Comparison of ENCODE assay signal across 9 mouse cellular contexts in genomic region chr3:34330970-34331888, GRCm38 (mm10).
DNase-seq lines count a peak whose midpoint lies in the region; ATAC-seq lines count a peak whose summit lies in the region.
"Had no signal": no experiment of that assay in that cellular context is flagged by ENCODE, and none has a peak within 500 bp of the region (broad histone marks: within the 10 kb centered on the region; RNA-seq: fewer than 3 reads in every experiment).

No protein-coding gene starts in this region.

- peak overlapping the region; percentile 41 for H3K4me2 ChIP-seq in kidney, embryonic 15.5 days
- peak overlapping the region; percentile 36 for H3K4me2 ChIP-seq in hindbrain, embryonic 16.5 days (ENCODE audit: low read length)
- H3K4me2 ChIP-seq in midbrain, embryonic 16.5 days (ENCODE audit: low read length), result peak overlapping the region; percentile 37
- H3K4me2 ChIP-seq in heart, embryonic 11.5 days, result no peak overlapping the region

- H3K9me3 ChIP-seq in kidney, embryonic 15.5 days (replicated peaks), result no peaks in the 10 kb centered on the region
- H3K9me3 ChIP-seq in hindbrain, embryonic 16.5 days (ENCODE audit: control insufficient read depth, low read length), result no peaks in the 10 kb centered on the region
- no peaks in the 10 kb centered on the region for H3K9me3 ChIP-seq in midbrain, embryonic 16.5 days (replicated peaks; ENCODE audit: control insufficient read depth, low read length, poor library complexity, severe bottlenecking)
- no peaks in the 10 kb centered on the region for H3K9me3 ChIP-seq in heart, embryonic 11.5 days (replicated peaks; ENCODE audit: control insufficient read depth, low read length)

- ATAC-seq in kidney, embryonic 15.5 days (replicated peaks; ENCODE audit: low FRiP score), result peak; percentile 86
- peak; percentile 87 for ATAC-seq in hindbrain, embryonic 16.5 days
- peak; percentile 73 for ATAC-seq in midbrain, embryonic 16.5 days
- no peak for ATAC-seq in heart, embryonic 11.5 days (replicated peaks; ENCODE audit: insufficient number of reproducible peaks, low FRiP score, low TSS enrichment)
- ATAC-seq: activated CD4-positive, CD25-positive, alpha-beta regulatory T cell, adult 4 months had no signal

- H3K27ac ChIP-seq in kidney, embryonic 15.5 days, result no peak overlapping the region
- H3K27ac ChIP-seq in hindbrain, embryonic 16.5 days (ENCODE audit: low read depth, low read length), result no peak overlapping the region
- H3K27ac ChIP-seq in midbrain, embryonic 16.5 days (ENCODE audit: low read length), result no peak overlapping the region; the same call in 1 of the 2 replicates
- H3K27ac ChIP-seq in heart, embryonic 11.5 days (ENCODE audit: low read depth, low read length), result no peak overlapping the region

- peaks cover 53% of the 10 kb centered on the region for H3K27me3 ChIP-seq in kidney, embryonic 15.5 days
- no peaks in the 10 kb centered on the region for H3K27me3 ChIP-seq in hindbrain, embryonic 16.5 days (replicated peaks; ENCODE audit: control insufficient read depth, insufficient read depth, low read length)
- H3K27me3 ChIP-seq in midbrain, embryonic 16.5 days (ENCODE audit: control insufficient read depth, insufficient read depth, low read depth, low read length), result peaks cover 2% of the 10 kb centered on the region; the same call in 1 of the 2 replicates
- no peaks in the 10 kb centered on the region for H3K27me3 ChIP-seq in heart, embryonic 11.5 days (ENCODE audit: control insufficient read depth, insufficient read depth, low read length)

- peaks cover 15% of the 10 kb centered on the region for H3K4me1 ChIP-seq in kidney, embryonic 15.5 days
- H3K4me1 ChIP-seq in hindbrain, embryonic 16.5 days (ENCODE audit: control insufficient read depth, insufficient read depth, low read depth, low read length), result peaks cover 10% of the 10 kb centered on the region
- peaks cover 16% of the 10 kb centered on the region for H3K4me1 ChIP-seq in midbrain, embryonic 16.5 days (ENCODE audit: control insufficient read depth, insufficient read depth, low read length)
- no peaks in the 10 kb centered on the region for H3K4me1 ChIP-seq in heart, embryonic 11.5 days (ENCODE audit: control insufficient read depth, insufficient read depth, low read length)

- no peak overlapping the region for H3K9ac ChIP-seq in kidney, embryonic 15.5 days
- H3K9ac ChIP-seq in hindbrain, embryonic 16.5 days (ENCODE audit: low read depth, low read length), result no peak overlapping the region
- no peak overlapping the region for H3K9ac ChIP-seq in midbrain, embryonic 16.5 days (ENCODE audit: low read depth, low read length)
- H3K9ac ChIP-seq in heart, embryonic 11.5 days (ENCODE audit: low read depth, low read length), result no peak overlapping the region

- H3K36me3 ChIP-seq in kidney, embryonic 15.5 days, result no peaks in the 10 kb centered on the region
- H3K36me3 ChIP-seq in hindbrain, embryonic 16.5 days (ENCODE audit: control insufficient read depth, insufficient read depth, low read length), result no peaks in the 10 kb centered on the region
- H3K36me3 ChIP-seq in midbrain, embryonic 16.5 days (ENCODE audit: control insufficient read depth, insufficient read depth, low read length), result no peaks in the 10 kb centered on the region
- no peaks in the 10 kb centered on the region for H3K36me3 ChIP-seq in heart, embryonic 11.5 days (ENCODE audit: control insufficient read depth, insufficient read depth, low read length)

- intact Hi-C loops in gastrocnemius, postnatal 14 days (cut with DNase I; ENCODE audit: low total_unique reads), result no loop called here

- no peak for DNase-seq in kidney, postnatal 36 days
- DNase-seq in cerebellum, adult 9-11 months, result peak; percentile 16
- DNase-seq in liver, result no peak
- DNase-seq in gastrocnemius, postnatal 14 days, result no peak

- H3K4me3 ChIP-seq in kidney, embryonic 15.5 days (replicated peaks), result no peak overlapping the region
- no peak overlapping the region for H3K4me3 ChIP-seq in hindbrain, embryonic 16.5 days (ENCODE audit: low read length)
- no peak overlapping the region for H3K4me3 ChIP-seq in midbrain, embryonic 16.5 days (ENCODE audit: low read depth, low read length)
- H3K4me3 ChIP-seq in heart, embryonic 11.5 days (ENCODE audit: low read depth, low read length), result no peak overlapping the region

- WGBS in kidney, embryonic 15.5 days, result 14% methylated on average over 22 of the region's 22 CpGs
- 22% methylated on average over 22 of the region's 22 CpGs for WGBS in hindbrain, embryonic 16.5 days
- 24% methylated on average over 22 of the region's 22 CpGs for WGBS in midbrain, embryonic 16.5 days
- 56% methylated on average over 22 of the region's 22 CpGs for WGBS in heart, embryonic 11.5 days (ENCODE audit: insufficient replicate concordance)
